Mouse (Mus musculus): ENCODE measurements at regions not wholly inside any gene's neighbourhood (a gene's known extent, or its start where the extent isn't known, plus 50 kb on each side); places are given as distances from the start of the nearest gene placed in this dataset.

GRCm38 (mm10) chr11:93771143-93771940, 114.2 kb downstream of the Utp18 start:
- TF ChIP-seq POLR2A (IDR thresholded peaks at IDR 0.05; ENCODE audit: borderline replicate concordance, insufficient read depth, low read length) = no peak
- no peak for TF ChIP-seq CTCF (IDR thresholded peaks at IDR 0.05; ENCODE audit: borderline replicate concordance, insufficient read depth, low read depth, low read length)

Data from cerebellum, adult 2 months (tissue).